9 mouse cellular contexts compared by ENCODE assay signal in genomic region chr17:86963586-86963902, GRCm38 (mm10). TPM values are rescaled to one million over a fixed set of nuclear protein-coding genes. Genes with fewer than 3 reads are reported as not detected.
DNase-seq lines count a peak whose midpoint lies in the region; ATAC-seq and TF ChIP-seq lines count a peak whose summit lies in the region.
"Had no signal": no experiment of that assay in that cellular context is flagged by ENCODE, and none has a peak within 500 bp of the region (broad histone marks: within the 10 kb centered on the region; RNA-seq: fewer than 3 reads in every experiment).

No protein-coding gene starts in this region.

- no peaks in the 10 kb centered on the region for H3K27me3 ChIP-seq in limb, embryonic 14.5 days (ENCODE audit: control insufficient read depth, insufficient read depth, low read length)
- H3K27me3 ChIP-seq in neural tube, embryonic 14.5 days (ENCODE audit: control insufficient read depth, insufficient read depth, low read length): no peaks in the 10 kb centered on the region

- peak overlapping the region; percentile 80 for H3K4me3 ChIP-seq in limb, embryonic 14.5 days (replicated peaks; ENCODE audit: low read length)
- H3K4me3 ChIP-seq in neural tube, embryonic 14.5 days (ENCODE audit: low read depth, low read length): peak overlapping the region; percentile 49

- peak overlapping the region; percentile 96 for H3K27ac ChIP-seq in limb, embryonic 14.5 days (replicated peaks; ENCODE audit: low read depth, low read length)
- H3K27ac ChIP-seq in neural tube, embryonic 14.5 days (ENCODE audit: low read depth, low read length): peak overlapping the region; percentile 91

- H3K36me3 ChIP-seq in limb, embryonic 14.5 days (ENCODE audit: control insufficient read depth, insufficient read depth, low read length): peaks cover 11% of the 10 kb centered on the region
- H3K36me3 ChIP-seq in neural tube, embryonic 14.5 days (ENCODE audit: control insufficient read depth, insufficient read depth, low read length): no peaks in the 10 kb centered on the region

- H3K9ac ChIP-seq in limb, embryonic 14.5 days (ENCODE audit: low read depth, low read length, severe bottlenecking): peak overlapping the region; percentile 91
- peak overlapping the region; percentile 77 for H3K9ac ChIP-seq in neural tube, embryonic 14.5 days (replicated peaks; ENCODE audit: low read depth, low read length)

- no peak for TF ChIP-seq POLR2A in limb, embryonic 14.5 days (IDR thresholded peaks at IDR 0.05; ENCODE audit: borderline replicate concordance, extremely low read depth, insufficient read depth, insufficient read length)

- H3K9me3 ChIP-seq in limb, embryonic 14.5 days (ENCODE audit: control insufficient read depth, low read length): no peaks in the 10 kb centered on the region
- H3K9me3 ChIP-seq in neural tube, embryonic 14.5 days (ENCODE audit: control insufficient read depth, low read length): no peaks in the 10 kb centered on the region

- DNase-seq in adrenal gland, postnatal 14 days: peak; percentile 58
- no peak for DNase-seq in adrenal gland, adult 2 months
- DNase-seq in right cerebral cortex, postnatal 4 days: peak; percentile 34
- DNase-seq in right cerebral cortex, postnatal 36 days (ENCODE audit: low spot score in 2 of 2): no peak
- DNase-seq in gastrocnemius, postnatal 10 days: peak; percentile 58
- DNase-seq in limb, embryonic 14.5 days (ENCODE audit: low spot score): peak; percentile 37
- no peak for DNase-seq in layer of hippocampus, adult 8-10 months (ENCODE audit: low spot score in 2 of 2)

- 0% methylated on average over 4 of the region's 26 CpGs for WGBS in limb, embryonic 14.5 days
- 0% methylated on average over 22 of the region's 26 CpGs for WGBS in neural tube, embryonic 14.5 days

- no peak; the same call in 1 of the 2 replicates for ATAC-seq in limb, embryonic 14.5 days (ENCODE audit: low FRiP score, low read depth)
- ATAC-seq in neural tube, embryonic 14.5 days (ENCODE audit: low read depth): peak; percentile 54

- H3K4me2 ChIP-seq in limb, embryonic 14.5 days (replicated peaks; ENCODE audit: low read depth, low read length, severe bottlenecking): peak overlapping the region; percentile 88
- H3K4me2 ChIP-seq in neural tube, embryonic 14.5 days (ENCODE audit: low read depth, low read length): peak overlapping the region; percentile 67

- H3K4me1 ChIP-seq in limb, embryonic 14.5 days (ENCODE audit: control insufficient read depth, insufficient read depth, low read length): peaks cover 33% of the 10 kb centered on the region
- H3K4me1 ChIP-seq in neural tube, embryonic 14.5 days (ENCODE audit: control insufficient read depth, insufficient read depth, low read length): peaks cover 21% of the 10 kb centered on the region

RNA-seq across cellular contexts. Expression of gene Rhoq, which starts 0.7 kb away (rescaled TPM):
- 89.9 and 90.8 TPM in 2 replicates for total RNA-seq in adrenal gland, postnatal 14 days (2021)
- total RNA-seq in adrenal gland, adult 2 months (2021): 100 to 1,000 TPM; 100 to 101 TPM
- polyA plus RNA-seq in adrenal gland, adult 2 months (2012; rRNA removed): 34.9 and 42.3 TPM in 2 replicates
- total RNA-seq in gastrocnemius, postnatal 10 days (2021): 100 to 1,000 TPM; 145 to 153 TPM
- polyA plus RNA-seq in limb, embryonic 14.5 days (2012; rRNA removed): 61.5 and 67.4 TPM in 2 replicates
- polyA plus RNA-seq in limb, embryonic 14.5 days (2014; fragmentation: Nextera tagmentation; extraction: Ambion mirVana): 35.3 and 35.4 TPM in 2 replicates
- polyA plus RNA-seq in neural tube, embryonic 14.5 days (2014; fragmentation: Nextera tagmentation; extraction: Ambion mirVana): 9.1 and 9.7 TPM in 2 replicates
- total RNA-seq in layer of hippocampus, adult 8-10 months (2022): 10 to 100 TPM; 35.5 to 44.8 (median 42.0) TPM

RNA-seq across cellular contexts. Expression of gene Atp6v1e2, which starts 15.8 kb away (rescaled TPM):
- total RNA-seq in adrenal gland, postnatal 14 days (2021): not detected in 2 replicates
- not detected for total RNA-seq in adrenal gland, adult 2 months (2021)
- not detected in 2 replicates for polyA plus RNA-seq in adrenal gland, adult 2 months (2012; rRNA removed)
- not detected for total RNA-seq in gastrocnemius, postnatal 10 days (2021)
- not detected in 2 replicates for polyA plus RNA-seq in limb, embryonic 14.5 days (2012; rRNA removed)
- not detected in 2 replicates for polyA plus RNA-seq in limb, embryonic 14.5 days (2014; fragmentation: Nextera tagmentation; extraction: Ambion mirVana)
- polyA plus RNA-seq in neural tube, embryonic 14.5 days (2014; fragmentation: Nextera tagmentation; extraction: Ambion mirVana): not detected in 2 replicates
- not detected for total RNA-seq in layer of hippocampus, adult 8-10 months (2022)
- total RNA-seq: heart, postnatal 36 days had no signal

RNA-seq across cellular contexts. Expression of gene Tmem247, which starts 46.4 kb away (rescaled TPM):
- not detected in 2 replicates for total RNA-seq in adrenal gland, postnatal 14 days (2021)
- not detected for total RNA-seq in adrenal gland, adult 2 months (2021)
- polyA plus RNA-seq in adrenal gland, adult 2 months (2012; rRNA removed): not detected in 2 replicates
- total RNA-seq in gastrocnemius, postnatal 10 days (2021): not detected
- not detected in 2 replicates for polyA plus RNA-seq in limb, embryonic 14.5 days (2012; rRNA removed)
- polyA plus RNA-seq in limb, embryonic 14.5 days (2014; fragmentation: Nextera tagmentation; extraction: Ambion mirVana): not detected in 2 replicates
- polyA plus RNA-seq in neural tube, embryonic 14.5 days (2014; fragmentation: Nextera tagmentation; extraction: Ambion mirVana): not detected in 2 replicates
- total RNA-seq in layer of hippocampus, adult 8-10 months (2022): not detected
- total RNA-seq: heart, postnatal 36 days had no signal

Comparison
In these comparisons a context has a peak if more than half of its experiments do, and no peak if none do; other contexts are left out.
1. DNase-seq: peak in adrenal gland, postnatal 14 days (single experiment), right cerebral cortex, postnatal 4 days (single experiment), gastrocnemius, postnatal 10 days (single experiment) and limb, embryonic 14.5 days (single experiment); none in adrenal gland, adult 2 months (single experiment), right cerebral cortex, postnatal 36 days (0 of 2) and layer of hippocampus, adult 8-10 months (0 of 2).